Mouse (Mus musculus) megakaryocyte, embryonic 14.5 days (primary cell): Measurements from ENCODE around the gene Cabp1. TPM values are rescaled to one million over a fixed set of nuclear protein-coding genes. Genes with fewer than 3 reads are reported as not detected.
A peak's percentile ranks its signal among the peaks of the same experiment; 100 is the strongest.

Experiments used
- H3K27me3 ChIP-seq: replicated peaks from 2 replicates; pipeline ENCODE3; 2012; ENCODE audit warnings: inconsistent platforms
- H3K36me3 ChIP-seq: replicated peaks from 2 replicates; pipeline ENCODE3; 2012; ENCODE audit warnings: low read length, inconsistent platforms, mixed read lengths
- H3K4me1 ChIP-seq: 2 replicates; pipeline ENCODE4 v1.6.1; 2012; ENCODE audit warnings: inconsistent platforms
- H3K4me3 ChIP-seq: replicated peaks from 2 replicates; pipeline ENCODE3; 2012; ENCODE audit warnings: moderate library complexity, mild to moderate bottlenecking, inconsistent platforms
- H3K9me3 ChIP-seq: 2 replicates; pipeline ENCODE4 v1.6.1; 2012; ENCODE audit warnings: inconsistent platforms
- FLI1 ChIP-seq: IDR thresholded peaks from 2 replicates; pipeline ENCODE4 v1.6.1; 2012; ENCODE audit warnings: low read length, inconsistent platforms, mixed read lengths
- GATA1 ChIP-seq: IDR thresholded peaks from 3 replicates; pipeline ENCODE4 v1.6.1; 2012; ENCODE audit warnings: mixed read lengths, low read length, inconsistent platforms, borderline replicate concordance
- polyA plus RNA-seq: library from polyadenylated mRNA; stranded (reverse); fragments of >175 nt; gene quantifications from 2 replicates; pipeline ENCODE4 v1.2.3, GENCODE M21; 2012; ENCODE audit warnings: low replicate concordance; ENCODE audit not compliant: insufficient read depth

Gene Cabp1
- polyA plus RNA-seq, 1 experiment = 1.7 TPM

DNA sequence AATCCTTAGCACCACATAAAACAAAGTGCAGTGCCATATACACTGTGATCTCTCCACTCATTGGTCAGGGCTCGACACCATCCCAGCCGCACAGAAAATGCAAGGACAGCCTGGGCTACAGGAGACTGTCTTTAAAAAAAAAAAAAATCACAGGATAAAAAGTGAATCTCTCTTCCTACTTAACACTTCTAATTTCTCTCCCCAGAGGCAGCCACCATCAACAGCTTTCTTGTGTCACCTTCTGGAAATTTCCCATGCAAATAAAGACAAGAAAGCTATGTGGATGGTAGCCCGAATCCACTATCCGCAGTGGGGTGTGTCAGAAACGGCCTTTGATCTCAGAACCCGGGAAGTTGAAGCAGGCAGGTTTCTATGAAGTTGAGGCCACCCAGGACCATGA, 38.3 kb upstream of the Cabp1 start:
- Histone ChIP-seq H3K4me3 (no peak overlapping the region), H3K9me3 (0 out of 2 replicates have a peak, but pooled peaks cover 4% of the 10 kb centered on the region), H3K36me3 (no peaks in the 10 kb centered on the region), H3K4me1 (peaks cover 36% of the 10 kb centered on the region), H3K27me3 (peaks cover 56% of the 10 kb centered on the region)
- TF ChIP-seq FLI1 (no peak), GATA1 (no peak)

DNA sequence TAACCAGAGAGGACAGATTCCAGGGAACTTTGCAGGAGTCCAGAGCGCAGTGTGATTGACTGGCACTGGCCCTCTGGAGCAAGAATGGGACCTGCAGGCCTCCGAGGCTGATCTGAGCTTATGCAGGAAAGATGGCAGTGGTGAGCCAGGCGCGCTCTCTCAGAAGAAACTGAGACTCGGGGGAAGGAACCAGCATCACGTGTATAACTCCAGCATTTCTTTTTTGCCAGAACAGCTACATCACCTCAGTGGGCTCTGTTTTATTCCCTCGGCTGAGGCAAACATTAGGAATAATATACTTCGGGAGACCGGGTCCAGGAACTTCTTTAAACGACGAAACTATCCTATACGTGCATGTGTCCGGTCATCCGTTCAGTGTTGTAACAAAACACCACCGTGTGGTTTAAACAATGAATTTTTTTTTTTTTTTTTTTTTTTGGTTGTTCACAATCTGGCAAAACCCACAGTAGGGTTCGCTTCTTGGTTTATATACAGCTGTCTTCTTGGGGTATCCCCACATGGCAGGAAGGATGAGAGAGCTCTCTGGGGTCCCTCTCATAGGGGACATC, 37.5 kb upstream of the Cabp1 start:
- Histone ChIP-seq H3K4me3 (peak overlapping the region; percentile 7), H3K36me3 (no peaks in the 10 kb centered on the region), H3K9me3 (0 out of 2 replicates have a peak, but pooled peaks cover 4% of the 10 kb centered on the region), H3K27me3 (peaks cover 58% of the 10 kb centered on the region), H3K4me1 (peaks cover 33% of the 10 kb centered on the region)
- TF ChIP-seq GATA1 (no peak), FLI1 (no peak)

- Histone ChIP-seq H3K9me3 (0 out of 2 replicates have a peak, but pooled peaks cover 4% of the 10 kb centered on the region), H3K4me3 (peak overlapping the region; percentile 38), H3K27me3 (peaks cover 63% of the 10 kb centered on the region), H3K36me3 (no peaks in the 10 kb centered on the region), H3K4me1 (peaks cover 27% of the 10 kb centered on the region)
- TF ChIP-seq FLI1 = no peak
- no peak for TF ChIP-seq GATA1
Measured at GRCm38 (mm10) chr5:115230830-115231551, 36.8 kb upstream of the Cabp1 start.

- Histone ChIP-seq H3K27me3 (peaks cover 77% of the 10 kb centered on the region), H3K4me3 (no peak overlapping the region), H3K36me3 (no peaks in the 10 kb centered on the region), H3K4me1 (peaks cover 4% of the 10 kb centered on the region), H3K9me3 (peaks cover 22% of the 10 kb centered on the region)
- TF ChIP-seq FLI1 (no peak), GATA1 (no peak)
Measured at GRCm38 (mm10) chr5:115222485-115222884, 28.3 kb upstream of the Cabp1 start.

- H3K4me3 ChIP-seq = no peak overlapping the region
- no peaks in the 10 kb centered on the region for H3K36me3 ChIP-seq
- TF ChIP-seq FLI1 (no peak), GATA1 (no peak)
- peaks cover 22% of the 10 kb centered on the region for H3K9me3 ChIP-seq
- H3K4me1 ChIP-seq = peaks cover 4% of the 10 kb centered on the region
- peaks cover 80% of the 10 kb centered on the region for H3K27me3 ChIP-seq
Measured at GRCm38 (mm10) chr5:115220931-115221640, 26.9 kb upstream of the Cabp1 start.

- no peak for TF ChIP-seq GATA1
- no peak for TF ChIP-seq FLI1
- H3K9me3 ChIP-seq = peaks cover 26% of the 10 kb centered on the region
- no peak overlapping the region for H3K4me3 ChIP-seq
- H3K4me1 ChIP-seq = peaks cover 19% of the 10 kb centered on the region
- peaks cover 86% of the 10 kb centered on the region for H3K27me3 ChIP-seq
- H3K36me3 ChIP-seq = no peaks in the 10 kb centered on the region
Measured at GRCm38 (mm10) chr5:115217998-115218397, 23.8 kb upstream of the Cabp1 start.

DNA sequence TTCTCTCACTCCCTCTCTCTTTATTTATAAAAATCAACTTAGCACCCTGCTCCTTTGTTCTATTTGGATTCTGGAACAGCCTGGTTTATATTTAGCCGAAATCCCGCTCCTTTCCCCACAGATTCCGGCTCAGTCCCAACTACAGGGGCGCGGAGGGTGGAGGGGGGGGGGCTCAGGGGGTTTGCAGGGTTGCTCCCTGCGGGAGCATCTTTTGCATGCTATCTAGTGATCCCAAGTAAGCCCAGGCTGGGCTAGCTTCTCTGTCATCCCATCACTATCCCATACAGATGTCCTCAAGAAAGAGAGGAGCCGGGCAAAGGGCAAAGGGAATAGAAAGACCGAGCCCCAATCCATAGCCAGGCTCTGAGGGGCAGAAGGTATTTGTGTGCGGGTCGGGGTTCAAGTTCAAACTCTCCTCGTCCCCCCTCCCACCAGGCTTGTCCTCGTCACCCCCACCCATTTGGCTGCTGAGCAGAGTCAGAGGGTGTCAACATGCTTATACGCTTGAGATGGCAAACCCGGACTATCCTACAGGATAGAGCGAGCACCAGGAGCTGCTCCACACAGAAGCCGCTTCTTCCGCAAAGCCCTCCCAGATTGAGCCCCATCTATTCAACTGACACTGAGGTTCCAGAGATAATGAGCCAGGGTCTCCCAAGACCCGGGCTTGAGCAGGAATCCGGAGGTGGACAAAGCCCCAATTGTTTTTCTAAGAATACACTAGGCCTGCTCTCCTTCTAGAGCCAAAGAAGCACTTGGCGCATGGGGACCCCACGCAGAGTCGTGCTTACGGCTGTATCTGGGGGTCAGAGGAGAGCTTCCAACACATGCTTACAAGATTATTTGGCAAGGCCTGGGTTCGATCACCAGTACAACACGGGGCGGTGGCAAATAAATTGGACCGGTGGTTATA, 21.3 kb upstream of the Cabp1 start:
- TF ChIP-seq GATA1 (no peak), FLI1 (no peak)
- H3K9me3 ChIP-seq = peaks cover 16% of the 10 kb centered on the region
- no peaks in the 10 kb centered on the region for H3K36me3 ChIP-seq
- H3K4me1 ChIP-seq = peaks cover 15% of the 10 kb centered on the region
- H3K4me3 ChIP-seq = no peak overlapping the region
- peaks cover 86% of the 10 kb centered on the region for H3K27me3 ChIP-seq

GRCm38 (mm10) chr5:115214864-115215263, 20.7 kb upstream of the Cabp1 start:
- TF ChIP-seq FLI1 (no peak), GATA1 (no peak)
- Histone ChIP-seq H3K9me3 (peaks cover 16% of the 10 kb centered on the region), H3K4me3 (peak overlapping the region; percentile 81), H3K27me3 (peaks cover 81% of the 10 kb centered on the region), H3K4me1 (peaks cover 15% of the 10 kb centered on the region), H3K36me3 (no peaks in the 10 kb centered on the region)

DNA sequence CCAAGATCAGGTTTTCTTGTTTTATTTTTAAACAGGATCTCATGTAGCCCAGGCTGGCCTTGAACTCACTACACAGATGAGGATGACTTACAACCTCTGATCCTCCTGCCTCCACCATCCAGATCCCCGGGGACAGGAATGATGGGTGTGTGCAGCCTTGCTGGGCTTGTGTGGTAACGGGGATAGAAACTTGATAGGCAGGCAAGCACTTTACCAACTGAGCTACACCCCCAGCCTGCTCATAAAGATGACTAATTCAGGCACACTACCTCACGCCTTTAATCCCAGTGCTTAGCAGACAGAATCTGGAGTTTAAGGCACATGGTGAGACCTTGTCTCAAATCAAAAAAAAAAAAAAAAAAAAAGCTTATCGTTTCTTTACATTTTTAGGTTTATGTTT, 18.7 kb upstream of the Cabp1 start:
- H3K4me3 ChIP-seq = no peak overlapping the region
- no peaks in the 10 kb centered on the region for H3K36me3 ChIP-seq
- TF ChIP-seq FLI1 = no peak
- TF ChIP-seq GATA1 = no peak
- peaks cover 69% of the 10 kb centered on the region for H3K27me3 ChIP-seq
- H3K4me1 ChIP-seq = peaks cover 15% of the 10 kb centered on the region
- H3K9me3 ChIP-seq = peaks cover 4% of the 10 kb centered on the region; the same call in 1 of the 2 replicates
